Mouse (Mus musculus): ENCODE measurements around the gene Slc11a2. TPM values are rescaled to one million over a fixed set of nuclear protein-coding genes. Genes with fewer than 3 reads are reported as not detected.
A peak's percentile ranks its signal among the peaks of the same experiment; 100 is the strongest.
"Not testable (repeated sequence)": the region's sequence is repeated elsewhere in the genome, so short reads cannot be mapped to it uniquely, and the experiment has no call there.

Slc11a2 gene
- total and polyA plus RNA-seq, 3 experiments = 24.4 to 43.7 (median 38.9) TPM

DNA sequence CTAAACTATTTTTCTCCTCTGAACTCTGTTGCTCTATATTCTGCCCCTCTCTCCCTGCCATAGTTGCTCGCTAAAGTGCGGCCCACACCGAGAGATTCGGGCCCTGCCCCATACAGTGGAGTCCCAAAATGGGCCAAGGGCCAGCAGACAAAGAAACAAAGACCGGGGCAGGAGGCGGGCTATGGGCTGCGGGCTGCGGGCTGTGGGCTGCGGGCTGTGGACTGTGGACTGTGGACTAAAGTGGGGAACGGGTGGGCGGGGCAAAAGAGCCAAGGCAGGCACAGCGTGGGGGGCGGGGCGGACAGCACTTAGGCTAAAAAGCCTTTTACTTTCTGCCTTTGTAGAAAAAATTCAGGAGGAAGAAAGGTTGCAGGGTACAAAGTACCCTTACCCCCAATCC lies 78.1 kb downstream of the Slc11a2 start:
- Histone ChIP-seq H3K4me1 (ENCODE audit: control insufficient read depth, insufficient read depth, low read length) (no peaks in the 10 kb centered on the region; the same call in 1 of the 2 replicates), H3K27me3 (ENCODE audit: control insufficient read depth, insufficient read depth, low read length) (no peaks in the 10 kb centered on the region), H3K4me3 (no peak overlapping the region), H3K9ac (ENCODE audit: low read depth, low read length) (no peak overlapping the region), H3K79me2 (replicated peaks; ENCODE audit: control insufficient read depth, insufficient read depth, low read length) (no peaks in the 10 kb centered on the region), H3K36me3 (ENCODE audit: control insufficient read depth, insufficient read depth, low read length) (no peaks in the 10 kb centered on the region), H3K27ac (no peak overlapping the region)
- WGBS = 71% methylated on average over 14 of the region's 14 CpGs
- TF ChIP-seq CTCF (IDR thresholded peaks at IDR 0.05) (no peak), EP300 (IDR thresholded peaks at IDR 0.05; ENCODE audit: insufficient read depth, low read depth, low read length) (no peak), POLR2A (IDR thresholded peaks at IDR 0.05; ENCODE audit: insufficient read depth, low read depth, low read length) (no peak)
- DNase-seq = no peak
- intact Hi-C loops (cut with DNase I) = no loop called here

DNA sequence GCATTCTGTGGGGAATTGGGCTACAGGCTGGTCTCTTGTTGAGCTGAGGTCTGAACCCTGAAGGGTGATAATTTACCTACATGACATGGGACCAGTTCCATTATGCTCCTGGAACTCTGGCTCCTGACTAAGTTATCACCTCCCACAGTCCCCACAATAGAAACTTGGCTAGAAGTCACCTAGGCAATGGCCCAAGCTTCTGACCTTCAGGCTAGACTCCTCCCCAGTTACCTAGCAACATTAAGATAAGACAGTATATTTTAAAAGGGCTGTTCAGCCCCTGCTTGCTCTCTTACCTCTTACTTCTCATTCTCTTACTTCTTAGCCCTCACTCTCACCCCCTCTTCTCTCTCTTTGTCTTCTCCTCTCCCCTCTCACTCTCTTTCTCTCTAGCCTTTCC lies 79.4 kb downstream of the Slc11a2 start:
- no peaks in the 10 kb centered on the region for H3K36me3 ChIP-seq (ENCODE audit: control insufficient read depth, insufficient read depth, low read length)
- intact Hi-C loops (cut with DNase I) = no loop called here
- no peaks in the 10 kb centered on the region; the same call in 1 of the 2 replicates for H3K4me1 ChIP-seq (ENCODE audit: control insufficient read depth, insufficient read depth, low read length)

DNA sequence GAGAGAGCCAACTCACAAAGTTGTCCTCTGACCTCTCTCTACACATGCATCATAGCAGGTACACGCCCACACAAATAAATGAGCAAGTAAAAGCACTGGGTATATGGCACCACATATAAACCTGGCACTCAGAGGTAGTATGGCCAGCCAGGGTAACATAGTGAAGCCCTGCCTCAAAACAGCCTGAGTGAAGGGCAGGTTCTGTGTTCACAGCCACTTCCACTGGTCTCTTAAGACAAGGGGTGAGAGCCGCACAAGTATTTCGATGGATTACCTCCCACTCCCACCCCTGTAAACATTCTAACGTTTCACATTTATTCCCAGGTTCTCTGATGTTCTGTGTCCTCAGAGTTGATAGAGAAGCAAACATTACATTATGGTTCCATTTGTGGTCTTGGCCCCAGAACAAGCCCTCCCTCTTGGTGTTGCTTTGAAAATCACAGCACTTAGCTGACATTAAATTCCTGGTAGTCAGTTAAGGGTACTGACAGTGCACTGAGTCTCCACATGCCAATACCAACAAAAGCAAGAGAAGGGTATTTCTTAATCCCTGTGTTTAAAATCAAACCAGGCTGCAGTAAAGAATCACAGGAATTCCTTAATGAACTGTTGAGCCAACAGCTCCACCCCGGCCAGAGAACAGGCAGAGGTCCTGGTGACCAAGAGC lies 83.4 kb downstream of the Slc11a2 start:
- intact Hi-C loops (cut with DNase I); H3K27me3 ChIP-seq (ENCODE audit: control insufficient read depth, insufficient read depth, low read length); H3K79me2 ChIP-seq (replicated peaks; ENCODE audit: control insufficient read depth, insufficient read depth, low read length); H3K27ac ChIP-seq; H3K4me3 ChIP-seq; H3K4me1 ChIP-seq (ENCODE audit: control insufficient read depth, insufficient read depth, low read length); H3K36me3 ChIP-seq (ENCODE audit: control insufficient read depth, insufficient read depth, low read length); H3K9ac ChIP-seq (ENCODE audit: low read depth, low read length); DNase-seq: not testable (repeated sequence)
- WGBS = 75% methylated on average over 4 of the region's 5 CpGs

More for the DNA sequence above, 79.4 kb downstream of the Slc11a2 start:
- peak in 1 of 2 experiments; percentile 58 for DNase-seq
- H3K27ac ChIP-seq = peak overlapping the region; percentile 65
- H3K4me3 ChIP-seq = no peak overlapping the region
- TF ChIP-seq POLR2A (IDR thresholded peaks at IDR 0.05; ENCODE audit: insufficient read depth, low read depth, low read length) (no peak), EP300 (IDR thresholded peaks at IDR 0.05; ENCODE audit: insufficient read depth, low read depth, low read length) (0 out of 2 replicates have a peak, but pooled peaks have one; percentile 40)
- H3K27me3 ChIP-seq (ENCODE audit: control insufficient read depth, insufficient read depth, low read length) = no peaks in the 10 kb centered on the region
- no peak overlapping the region for H3K9ac ChIP-seq (ENCODE audit: low read depth, low read length)
- H3K79me2 ChIP-seq (replicated peaks; ENCODE audit: control insufficient read depth, insufficient read depth, low read length) = no peaks in the 10 kb centered on the region

Other genes with a start within 250 kb of the Slc11a2 start
- gene Atf1, start 197.3 kb downstream of the Slc11a2 start, total RNA-seq (2021) = 10 to 100 TPM; 50.7 to 53.9 TPM
- gene Atf1, start 197.3 kb downstream of the Slc11a2 start, polyA plus RNA-seq (2012; rRNA removed) = 54.2 and 59.7 TPM in 2 replicates
- gene Tmprss12, start 144.2 kb downstream of the Slc11a2 start, total RNA-seq (2021) = not detected
- gene Tmprss12, start 144.2 kb downstream of the Slc11a2 start, polyA plus RNA-seq (2012; rRNA removed) = not detected in 2 replicates
- 10 to 100 TPM; 44.8 to 56.4 TPM for gene Mettl7a1, start 120.9 kb downstream of the Slc11a2 start, total RNA-seq (2021)
- 43.0 and 47.6 TPM in 2 replicates for gene Mettl7a1, start 120.9 kb downstream of the Slc11a2 start, polyA plus RNA-seq (2012; rRNA removed)
- under 1 TPM in 1 of 2 experiments, not detected in 1; 0.27 TPM for gene Mettl7a3, start 90.1 kb downstream of the Slc11a2 start, total RNA-seq (2021)
- 0.21 TPM in 1 of 2 replicates, not detected in the other for gene Mettl7a3, start 90.1 kb downstream of the Slc11a2 start, polyA plus RNA-seq (2012; rRNA removed)
- gene Methig1, start 71.9 kb downstream of the Slc11a2 start, total RNA-seq (2021) = under 1 TPM in 1 of 2 experiments, not detected in 1; 0.34 TPM
- gene Methig1, start 71.9 kb downstream of the Slc11a2 start, polyA plus RNA-seq (2012; rRNA removed) = not detected in 2 replicates
- gene Mettl7a2, start 71.9 kb downstream of the Slc11a2 start, total RNA-seq (2021) = 1 to 10 TPM in 1 of 2 experiments, under 1 TPM in 1; 0.75 to 1.5 TPM
- gene Mettl7a2, start 71.9 kb downstream of the Slc11a2 start, polyA plus RNA-seq (2012; rRNA removed) = not detected in 2 replicates
- not detected for gene Higd1c, start 60.5 kb downstream of the Slc11a2 start, total RNA-seq (2021)
- gene Higd1c, start 60.5 kb downstream of the Slc11a2 start, polyA plus RNA-seq (2012; rRNA removed) = not detected in 2 replicates
- gene Gm5475, start 2.9 kb downstream of the Slc11a2 start, total RNA-seq (2021) = not detected
- not detected in 2 replicates for gene Gm5475, start 2.9 kb downstream of the Slc11a2 start, polyA plus RNA-seq (2012; rRNA removed)
- 10 to 100 TPM; 13.0 to 13.1 TPM for gene Letmd1, start 44.0 kb upstream of the Slc11a2 start, total RNA-seq (2021)
- gene Letmd1, start 44.0 kb upstream of the Slc11a2 start, polyA plus RNA-seq (2012; rRNA removed) = 31.2 and 32.3 TPM in 2 replicates
- 1 to 10 TPM; 2.1 to 2.7 TPM for gene Csrnp2, start 70.4 kb upstream of the Slc11a2 start, total RNA-seq (2021)
- 1.7 and 3.0 TPM in 2 replicates for gene Csrnp2, start 70.4 kb upstream of the Slc11a2 start, polyA plus RNA-seq (2012; rRNA removed)
- gene Tfcp2, start 126.9 kb upstream of the Slc11a2 start, total RNA-seq (2021) = 10 to 100 TPM; 11.6 to 12.8 TPM
- 6.6 and 8.2 TPM in 2 replicates for gene Tfcp2, start 126.9 kb upstream of the Slc11a2 start, polyA plus RNA-seq (2012; rRNA removed)
- 10 to 100 TPM in 1 of 2 experiments, 1 to 10 TPM in 1; 8.0 to 11.5 TPM for gene Pou6f1, start 174.9 kb upstream of the Slc11a2 start, total RNA-seq (2021)
- gene Pou6f1, start 174.9 kb upstream of the Slc11a2 start, polyA plus RNA-seq (2012; rRNA removed) = 13.7 and 15.7 TPM in 2 replicates
- gene Dazap2, start 190.3 kb upstream of the Slc11a2 start, total RNA-seq (2021) = 100 to 1,000 TPM; 157 to 180 TPM
- gene Dazap2, start 190.3 kb upstream of the Slc11a2 start, polyA plus RNA-seq (2012; rRNA removed) = 486 and 542 TPM in 2 replicates
- 10 to 100 TPM; 11.6 to 12.9 TPM for gene Smagp, start 211.9 kb upstream of the Slc11a2 start, total RNA-seq (2021)
- gene Smagp, start 211.9 kb upstream of the Slc11a2 start, polyA plus RNA-seq (2012; rRNA removed) = 19.5 and 21.1 TPM in 2 replicates
- gene Bin2, start 244.5 kb upstream of the Slc11a2 start, total RNA-seq (2021) = 1 to 10 TPM; 1.6 to 2.0 TPM
- 1.3 and 3.0 TPM in 2 replicates for gene Bin2, start 244.5 kb upstream of the Slc11a2 start, polyA plus RNA-seq (2012; rRNA removed)

Measured in heart, adult 2 months (tissue).